Mouse (Mus musculus): ENCODE data around the gene Gm44511.
"Not testable (repeated sequence)": the region's sequence is repeated elsewhere in the genome, so short reads cannot be mapped to it uniquely, and the experiment has no call there.

The Gm44511 gene

GRCm38 (mm10) chr6:128764598-128764997, 61.5 kb downstream of the Gm44511 start:
- in situ Hi-C loops (cut with MboI, MseI) = loop anchor here (5.0 kb wide), 2 partner anchors 33 to 78 kb away; no protein-coding TSS in a partner anchor

GRCm38 (mm10) chr6:128763736-128764523, 62.2 kb downstream of the Gm44511 start:
- in situ Hi-C loops (cut with MboI, MseI) = loop anchor here (5.0 kb wide), 2 partner anchors 33 to 78 kb away; no protein-coding TSS in a partner anchor

GRCm38 (mm10) chr6:128762892-128763670, 63.0 kb downstream of the Gm44511 start:
- in situ Hi-C loops (cut with MboI, MseI) = loop anchor here (5.0 kb wide), 2 partner anchors 34 to 79 kb away; no protein-coding TSS in a partner anchor

DNA sequence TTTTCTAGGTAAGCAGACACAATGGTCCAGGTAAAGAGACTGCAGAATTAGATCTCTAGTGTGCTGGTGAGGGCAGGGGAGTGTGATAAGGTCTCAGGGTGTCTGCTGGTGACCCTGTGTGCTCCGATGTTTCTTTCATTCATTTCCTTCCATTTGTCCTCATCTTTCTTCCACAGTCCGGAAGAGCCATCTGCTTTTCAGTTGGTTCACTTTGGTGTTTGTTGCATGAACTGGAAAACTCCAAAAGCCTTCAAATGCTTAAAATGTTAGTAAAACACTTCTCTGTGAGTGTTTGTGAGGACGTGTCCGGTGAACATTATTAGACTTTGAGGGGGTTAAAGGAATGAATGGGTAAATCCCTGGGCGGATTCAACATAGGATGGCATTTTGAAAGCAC, 65.0 kb downstream of the Gm44511 start:
- in situ Hi-C loops (cut with MboI, MseI) = loop anchor here (5.0 kb wide), 2 partner anchors 36 to 81 kb away; no protein-coding TSS in a partner anchor

DNA sequence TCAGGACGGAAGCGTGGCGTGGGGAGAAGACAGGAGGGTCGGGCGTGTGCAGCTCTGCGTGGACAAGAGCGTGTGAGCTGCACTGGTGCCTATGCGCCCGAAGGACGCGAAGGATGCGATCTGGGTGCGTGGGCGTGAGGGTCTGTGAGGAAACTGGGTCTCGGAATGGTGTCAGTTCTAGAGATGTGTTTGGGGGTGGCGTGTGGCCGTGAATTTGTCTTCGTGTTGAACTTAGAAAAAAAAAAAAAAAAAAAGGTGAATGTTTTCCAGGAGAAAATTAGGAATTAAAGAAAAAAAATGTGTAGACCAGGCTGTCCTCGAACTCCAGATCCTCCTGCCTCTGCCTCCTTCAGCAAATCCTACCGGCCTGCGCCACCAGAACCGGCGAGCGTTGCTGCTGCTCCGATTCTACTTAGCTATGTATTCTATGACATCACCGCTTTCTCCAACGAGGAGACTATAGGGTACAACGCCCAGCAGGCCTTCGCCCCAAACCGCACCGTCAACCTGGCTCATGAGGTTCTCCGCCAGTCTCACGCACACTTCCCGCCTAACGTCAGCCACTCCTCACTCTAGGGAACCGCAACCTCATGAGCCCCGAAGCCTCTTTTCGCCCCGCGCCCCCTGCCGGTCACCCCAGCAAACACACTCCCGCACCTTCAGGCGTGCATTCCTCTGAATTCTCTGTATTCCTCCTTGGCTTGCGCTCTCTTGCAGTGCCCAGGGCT, 65.5 kb downstream of the Gm44511 start:
- in situ Hi-C loops (cut with MboI, MseI) = loop anchor here (5.0 kb wide), 2 partner anchors 37 to 82 kb away; no protein-coding TSS in a partner anchor

GRCm38 (mm10) chr6:128760016-128760415, 66.1 kb downstream of the Gm44511 start:
- in situ Hi-C loops (cut with MboI, MseI) = loop anchor here (5.0 kb wide), 2 partner anchors 37 to 82 kb away; no protein-coding TSS in a partner anchor

- in situ Hi-C loops (cut with MboI, MseI) = no loop called here
Measured at GRCm38 (mm10) chr6:128759221-128759950, 66.7 kb downstream of the Gm44511 start.

- in situ Hi-C loops (cut with MboI, MseI) = not testable (repeated sequence)
Measured at GRCm38 (mm10) chr6:128755402-128755763, 70.7 kb downstream of the Gm44511 start.

DNA sequence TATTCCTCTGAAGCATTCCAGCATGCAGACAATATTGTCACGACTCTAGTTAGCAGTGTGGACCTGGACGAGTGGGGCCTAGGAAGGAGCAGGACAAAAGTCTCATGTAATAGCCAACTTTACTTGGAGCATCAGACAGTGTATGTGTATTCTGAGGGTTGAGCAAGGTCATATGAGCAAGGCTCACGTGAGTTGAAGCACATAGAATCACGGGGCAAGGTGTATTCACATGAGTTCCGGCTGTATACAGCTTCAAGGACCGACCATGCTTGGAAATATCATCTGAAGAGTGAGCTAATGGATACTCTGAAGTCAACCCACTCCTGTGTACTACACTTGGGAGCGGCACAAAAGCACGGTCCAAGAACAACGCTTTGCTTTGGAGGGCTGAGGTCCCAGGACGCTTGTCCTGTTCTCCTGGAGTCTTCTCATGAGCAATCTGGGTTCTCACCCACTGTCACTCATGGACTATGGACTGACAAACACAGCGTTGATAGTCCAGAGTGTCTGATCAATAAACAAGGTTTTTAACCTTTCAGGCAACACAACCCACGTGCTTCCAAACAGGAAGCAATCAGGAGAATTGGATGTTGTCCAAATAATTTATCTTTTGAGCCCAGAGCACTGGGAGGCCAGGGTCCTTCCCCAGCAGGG, 71.2 kb downstream of the Gm44511 start:
- in situ Hi-C loops (cut with MboI, MseI) = not testable (repeated sequence)

GRCm38 (mm10) chr6:128754265-128754664, 71.8 kb downstream of the Gm44511 start:
- in situ Hi-C loops (cut with MboI, MseI) = not testable (repeated sequence)

- in situ Hi-C loops (cut with MboI, MseI) = not testable (repeated sequence)
Measured at GRCm38 (mm10) chr6:128753610-128754224, 72.4 kb downstream of the Gm44511 start.

DNA sequence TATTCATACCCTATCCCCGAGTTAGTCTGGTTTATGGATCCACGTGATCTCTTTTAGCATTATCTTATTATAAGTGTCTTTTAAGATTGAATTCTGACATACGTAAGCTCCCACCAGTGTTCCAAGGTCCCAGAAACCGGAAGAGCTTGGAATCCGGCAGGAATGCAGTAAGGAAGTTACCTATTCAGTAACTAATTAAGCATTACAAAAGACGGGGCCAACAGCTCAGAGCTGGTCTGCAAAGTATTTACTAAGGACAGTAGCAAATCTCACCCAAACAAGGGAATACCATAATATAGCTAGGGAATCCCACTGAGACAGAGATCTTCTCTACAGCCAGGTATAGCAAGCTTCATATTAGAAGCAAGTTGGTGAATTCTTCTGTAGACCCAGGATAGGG, 79.1 kb downstream of the Gm44511 start:
- in situ Hi-C loops (cut with MboI, MseI) = loop anchor here in 1 of 2 experiments (10.0 kb wide), 1 partner anchor 142 kb away; no protein-coding TSS in a partner anchor

GRCm38 (mm10) chr6:128737445-128737844, 88.7 kb downstream of the Gm44511 start:
- in situ Hi-C loops (cut with MboI, MseI) = loop anchor here in 1 of 2 experiments (5.0 kb wide), 1 partner anchor 80 kb away; no protein-coding TSS in a partner anchor

- in situ Hi-C loops (cut with MboI, MseI) = loop anchor here in 1 of 2 experiments (5.0 kb wide), 1 partner anchor 79 kb away; no protein-coding TSS in a partner anchor
Measured at GRCm38 (mm10) chr6:128736100-128736499, 90.0 kb downstream of the Gm44511 start.

- in situ Hi-C loops (cut with MboI, MseI) = loop anchor here in 1 of 2 experiments (5.0 kb wide), 1 partner anchor 78 kb away; no protein-coding TSS in a partner anchor
Measured at GRCm38 (mm10) chr6:128734896-128735295, 91.2 kb downstream of the Gm44511 start.

DNA sequence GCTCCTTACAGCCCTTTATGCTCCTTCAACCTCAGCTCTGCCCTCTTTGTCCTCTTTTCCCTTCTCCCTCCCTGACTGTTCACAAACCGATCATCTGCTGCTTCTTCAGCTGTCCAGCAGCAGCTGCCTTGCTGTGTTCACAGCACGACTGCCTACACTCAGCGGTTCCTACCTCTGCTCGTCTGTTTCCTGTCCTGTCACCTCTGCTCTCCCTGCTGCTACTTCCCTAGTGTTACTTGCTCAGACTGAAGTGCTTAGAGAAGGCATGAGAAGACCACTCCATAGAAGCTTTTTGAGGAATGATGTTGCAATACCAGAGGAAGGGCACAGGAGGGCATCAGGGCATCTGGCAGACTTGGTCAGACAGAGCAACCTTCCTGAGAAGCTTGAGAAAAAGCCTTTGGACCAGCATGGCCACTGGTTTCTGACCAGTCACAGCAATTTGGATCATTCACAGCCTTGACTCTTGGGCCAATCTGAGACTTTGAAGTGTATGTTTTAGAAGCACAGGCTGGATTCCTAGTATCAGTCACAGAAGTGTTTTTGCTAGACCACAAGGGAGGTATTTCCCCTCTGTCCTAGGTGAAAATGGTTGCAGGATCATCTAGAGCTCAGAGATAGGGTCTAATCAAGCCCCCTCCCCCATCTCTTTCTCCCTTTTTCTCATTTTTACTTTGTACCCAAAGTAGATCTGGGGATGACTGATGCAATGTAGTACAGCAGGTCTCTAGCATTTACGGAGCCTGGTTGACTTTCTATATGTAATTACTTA, 92.0 kb downstream of the Gm44511 start:
- in situ Hi-C loops (cut with MboI, MseI) = no loop called here

DNA sequence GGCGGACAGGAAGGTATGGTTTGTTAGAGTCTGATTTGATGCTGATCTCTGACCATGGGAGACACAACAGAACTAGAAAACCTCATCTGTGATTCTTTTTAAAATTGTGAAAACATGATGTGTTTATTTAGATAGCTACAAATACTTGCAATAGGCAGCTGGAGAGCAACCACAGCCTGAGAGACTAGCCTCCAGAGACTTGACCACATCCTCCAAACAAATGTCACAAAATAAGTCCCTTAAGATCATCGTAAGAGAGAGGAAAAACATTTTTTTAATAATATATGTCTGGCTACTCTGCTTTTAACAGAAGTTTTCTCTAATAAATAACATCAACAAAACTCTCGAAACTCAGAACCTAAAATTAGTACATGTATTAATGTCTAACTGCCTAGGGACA, 94.1 kb downstream of the Gm44511 start:
- in situ Hi-C loops (cut with MboI, MseI) = no loop called here
